Mouse (Mus musculus) liver, embryonic 14.5 days (tissue): ENCODE measurements around the gene Olfr1291-ps1.

Experiments
- CTCF ChIP-seq: IDR thresholded peaks from 2 replicates; pipeline ENCODE4 v1.5.1; 2016; ENCODE audit warnings: antibody characterized with exemption, low read depth, control low read depth
- EP300 ChIP-seq: IDR thresholded peaks from 2 replicates; pipeline ENCODE4 v1.6.1; 2016; ENCODE audit warnings: antibody characterized with exemption, low read depth

DNA sequence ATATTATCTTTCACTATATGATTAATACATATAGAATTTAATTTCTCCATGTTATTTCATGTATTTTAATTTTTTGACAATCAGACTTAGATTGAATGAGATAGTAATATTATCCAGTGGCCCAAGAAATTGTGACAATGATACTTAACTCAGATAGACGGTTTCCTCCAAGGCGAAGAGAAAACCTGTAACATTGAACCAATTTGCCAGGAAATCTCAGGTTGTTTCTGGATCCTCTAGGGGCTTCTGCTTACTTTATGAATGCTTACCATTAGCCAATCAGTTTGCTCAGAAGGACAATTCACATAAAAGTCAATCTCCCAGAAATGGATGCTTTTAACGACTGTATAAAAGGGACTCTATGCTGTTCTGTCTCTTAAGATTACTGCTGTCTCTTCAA is at the start of gene Olfr1291-ps1:
- no peak for TF ChIP-seq CTCF
- TF ChIP-seq EP300 = no peak
